ENCODE assay signal across 8 mouse cellular contexts in the genomic region with DNA sequence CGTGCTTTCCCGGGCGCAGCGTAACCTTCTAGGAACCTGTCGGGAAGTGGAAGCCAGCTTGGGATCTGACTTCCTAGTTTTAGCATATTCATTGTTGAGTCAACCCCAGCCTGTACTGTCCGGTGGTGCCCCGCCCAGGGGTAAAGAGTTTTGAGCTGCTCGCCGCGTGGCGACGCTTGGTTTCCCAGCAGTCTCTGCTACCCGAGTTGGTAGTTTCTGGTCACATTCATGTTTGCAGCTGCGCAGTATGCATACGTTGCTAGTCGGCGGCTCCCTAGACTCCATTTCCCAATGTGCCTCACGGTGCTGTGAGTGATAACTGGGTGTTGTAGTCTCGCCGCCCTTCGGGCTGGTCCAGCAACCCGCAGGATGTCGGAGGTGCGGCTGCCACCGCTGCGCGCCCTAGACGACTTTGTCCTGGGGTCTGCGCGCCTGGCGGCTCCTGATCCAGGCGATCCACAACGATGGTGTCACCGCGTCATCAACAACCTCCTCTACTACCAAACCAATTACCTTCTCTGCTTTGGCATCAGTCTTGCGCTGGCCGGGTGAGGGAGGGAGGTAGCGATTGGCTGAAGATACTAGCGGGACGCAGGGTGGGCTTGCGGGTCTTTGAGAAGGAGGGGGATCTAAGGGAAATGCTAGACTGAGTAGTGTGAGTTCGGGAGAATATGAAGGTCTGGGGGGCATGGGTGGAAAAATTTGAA. TPM values are rescaled to one million over a fixed set of nuclear protein-coding genes. Genes with fewer than 3 reads are reported as not detected.
A peak's percentile ranks its signal among the peaks of the same experiment; 100 is the strongest.
DNase-seq lines count a peak whose midpoint lies in the region; ATAC-seq and TF ChIP-seq lines count a peak whose summit lies in the region.

A gene (plus strand): TSS at position 225 of the 707 bp plus-strand sequence.

- H3K9ac ChIP-seq in embryonic facial prominence, embryonic 15.5 days, result 0 out of 2 replicates have a peak within 1 kb of the TSS, but pooled peaks have one; percentile 12
- H3K9ac ChIP-seq in kidney, embryonic 15.5 days, result peak within 1 kb of the TSS; percentile 54

- 13% methylated on average over 42 of the region's 42 CpGs for WGBS in bone marrow, adult 2 months
- WGBS in embryonic facial prominence, embryonic 15.5 days, result 15% methylated on average over 42 of the region's 42 CpGs
- 21% methylated on average over 42 of the region's 42 CpGs for WGBS in kidney, embryonic 15.5 days

- DNase-seq in A20 (ENCODE audit: low read depth, low spot score) (peak; percentile 90), liver (peak; percentile 82)
- DNase-seq in heart, adult 9 months (ENCODE audit: low spot score in 2 of 2), result peak; percentile 85 to 89
- peak; percentile 72 to 77 for DNase-seq in spleen, postnatal 4 days (ENCODE audit: low spot score in 2 of 2)

- peak within 1 kb of the TSS; percentile 27; the same call in 1 of the 2 replicates for H3K27ac ChIP-seq in bone marrow, adult 2 months (ENCODE audit: control insufficient read depth, insufficient read depth, low read depth, low read length, poor library complexity)
- H3K27ac ChIP-seq in embryonic facial prominence, embryonic 15.5 days (replicated peaks), result peak within 1 kb of the TSS; percentile 60
- peak within 1 kb of the TSS; percentile 72 for H3K27ac ChIP-seq in kidney, embryonic 15.5 days

- peak within 1 kb of the TSS; percentile 47 for H3K4me2 ChIP-seq in embryonic facial prominence, embryonic 15.5 days (replicated peaks)
- peak within 1 kb of the TSS; percentile 58 for H3K4me2 ChIP-seq in kidney, embryonic 15.5 days

- H3K36me3 ChIP-seq in embryonic facial prominence, embryonic 15.5 days, result 0 out of 2 replicates have a peak, but pooled peaks cover 9% of the 10 kb centered on the region
- H3K36me3 ChIP-seq in kidney, embryonic 15.5 days, result peaks cover 23% of the 10 kb centered on the region

- TF ChIP-seq POLR2A in bone marrow, adult 2 months (IDR thresholded peaks at IDR 0.05; ENCODE audit: borderline replicate concordance, control insufficient read depth, low read depth, low read length), result no peak

- ATAC-seq in embryonic facial prominence, embryonic 15.5 days (ENCODE audit: insufficient number of reproducible peaks, low FRiP score, low TSS enrichment, low read depth), result peak; percentile 95
- ATAC-seq in kidney, embryonic 15.5 days (replicated peaks; ENCODE audit: low FRiP score), result peak; percentile 95
- peak; percentile 92 for ATAC-seq in monocyte, adult 5-6 weeks (replicated peaks; ENCODE audit: insufficient number of reproducible peaks, low FRiP score, low TSS enrichment, poor library complexity, severe bottlenecking)

- H3K27me3 ChIP-seq in embryonic facial prominence, embryonic 15.5 days, result no peaks in the 10 kb centered on the region
- no peaks in the 10 kb centered on the region for H3K27me3 ChIP-seq in kidney, embryonic 15.5 days

- peak within 1 kb of the TSS; percentile 76 for H3K4me3 ChIP-seq in bone marrow, adult 2 months (replicated peaks; ENCODE audit: control insufficient read depth, low read depth, low read length)
- H3K4me3 ChIP-seq in embryonic facial prominence, embryonic 15.5 days (replicated peaks), result peak within 1 kb of the TSS; percentile 51
- peak within 1 kb of the TSS; percentile 56 for H3K4me3 ChIP-seq in kidney, embryonic 15.5 days (replicated peaks)

- no peak for TF ChIP-seq CTCF in bone marrow, adult 2 months (IDR thresholded peaks at IDR 0.05; ENCODE audit: control insufficient read depth, insufficient read depth, low read length)

- H3K4me1 ChIP-seq in bone marrow, adult 2 months (ENCODE audit: control insufficient read depth, insufficient read depth, low read length), result no peaks in the 10 kb centered on the region; the same call in 1 of the 2 replicates
- H3K4me1 ChIP-seq in embryonic facial prominence, embryonic 15.5 days, result 0 out of 2 replicates have a peak, but pooled peaks cover 4% of the 10 kb centered on the region
- 0 out of 2 replicates have a peak, but pooled peaks cover 7% of the 10 kb centered on the region for H3K4me1 ChIP-seq in kidney, embryonic 15.5 days

- no peaks in the 10 kb centered on the region for H3K9me3 ChIP-seq in embryonic facial prominence, embryonic 15.5 days (replicated peaks)
- no peaks in the 10 kb centered on the region for H3K9me3 ChIP-seq in kidney, embryonic 15.5 days (replicated peaks)

RNA-seq across cellular contexts. Expression of the gene that starts here (rescaled TPM):
- polyA plus RNA-seq in bone marrow, adult 2 months (2011; ENCODE audit: insufficient read depth, insufficient read length, low replicate concordance, missing spikeins), result 3.9 and 9.5 TPM in 2 replicates
- 73.5 and 74.7 TPM in 2 replicates for polyA plus RNA-seq in embryonic facial prominence, embryonic 15.5 days (2015; fragmentation: Nextera tagmentation; extraction: Ambion mirVana)
- polyA plus RNA-seq in kidney, embryonic 15.5 days (2015; fragmentation: Nextera tagmentation; extraction: Ambion mirVana), result 64.4 and 68.9 TPM in 2 replicates
- 6.3 to 9.0 TPM (median 6.8 TPM) in 3 replicates for total RNA-seq in monocyte, adult 5-6 weeks (2017)

Comparison
In these comparisons a context has a peak if more than half of its experiments do, and no peak if none do; other contexts are left out.
1. Peak in every context shown above with its lines: DNase-seq, ATAC-seq, H3K4me3 ChIP-seq and H3K27ac ChIP-seq.